Comparison of ENCODE assay signal across 8 mouse cellular contexts in genomic region chr6:93912003-93912581, GRCm38 (mm10).
DNase-seq lines count a peak whose midpoint lies in the region; ATAC-seq and TF ChIP-seq lines count a peak whose summit lies in the region.

No protein-coding gene starts in this region.

- DNase-seq in kidney, adult 2 months, result no peak
- DNase-seq in hindbrain, embryonic 14.5 days (ENCODE audit: low spot score), result no peak
- peak; percentile 64 for DNase-seq in midbrain, embryonic 14.5 days
- no peak for DNase-seq in ovary, postnatal 14 days (ENCODE audit: low spot score)
- DNase-seq in urinary bladder, postnatal 36 days (ENCODE audit: low spot score in 2 of 2), result no peak
- no peak for DNase-seq in adipocyte (ENCODE audit: low spot score)

- H3K27me3 ChIP-seq in kidney, embryonic 16.5 days (ENCODE audit: insufficient read depth, low read length), result no peaks in the 10 kb centered on the region
- no peaks in the 10 kb centered on the region for H3K27me3 ChIP-seq in kidney, adult 2 months (replicated peaks; ENCODE audit: control insufficient read depth, insufficient read depth, low read length)
- no peaks in the 10 kb centered on the region for H3K27me3 ChIP-seq in hindbrain, embryonic 14.5 days (ENCODE audit: control insufficient read depth, insufficient read depth, low read length)
- no peaks in the 10 kb centered on the region for H3K27me3 ChIP-seq in midbrain, embryonic 14.5 days (ENCODE audit: control insufficient read depth, insufficient read depth, low read length)

- peaks cover 16% of the 10 kb centered on the region for H3K4me1 ChIP-seq in kidney, embryonic 16.5 days (ENCODE audit: insufficient read depth, low read length)
- no peaks in the 10 kb centered on the region for H3K4me1 ChIP-seq in kidney, adult 2 months (ENCODE audit: control insufficient read depth, insufficient read depth, low read length)
- H3K4me1 ChIP-seq in cortical plate, adult 2 months (ENCODE audit: control insufficient read depth, insufficient read depth, low read length), result no peaks in the 10 kb centered on the region; the same call in 1 of the 2 replicates
- peaks cover 38% of the 10 kb centered on the region for H3K4me1 ChIP-seq in hindbrain, embryonic 14.5 days (replicated peaks; ENCODE audit: control insufficient read depth, insufficient read depth, low read length)
- peaks cover 30% of the 10 kb centered on the region for H3K4me1 ChIP-seq in midbrain, embryonic 14.5 days (ENCODE audit: control insufficient read depth, insufficient read depth, low read length)

- peak overlapping the region; percentile 70 for H3K9ac ChIP-seq in kidney, embryonic 16.5 days (replicated peaks; ENCODE audit: low read length)
- H3K9ac ChIP-seq in hindbrain, embryonic 14.5 days, result peak overlapping the region; percentile 73
- peak overlapping the region; percentile 92 for H3K9ac ChIP-seq in midbrain, embryonic 14.5 days (replicated peaks; ENCODE audit: low read length)

- no peaks in the 10 kb centered on the region for H3K9me3 ChIP-seq in kidney, embryonic 16.5 days (ENCODE audit: low read length)
- H3K9me3 ChIP-seq in hindbrain, embryonic 14.5 days (ENCODE audit: control insufficient read depth, low read length), result no peaks in the 10 kb centered on the region
- H3K9me3 ChIP-seq in midbrain, embryonic 14.5 days (ENCODE audit: control insufficient read depth, low read length), result no peaks in the 10 kb centered on the region

- no peak for TF ChIP-seq CTCF in kidney, adult 2 months (conservative IDR thresholded peaks at IDR 0.05; ENCODE audit: insufficient read depth, insufficient read length, low read depth, low read length)
- TF ChIP-seq CTCF in cortical plate, adult 2 months (IDR thresholded peaks at IDR 0.05; ENCODE audit: extremely low read depth, insufficient read depth, low read length), result no peak

- H3K4me2 ChIP-seq in kidney, embryonic 16.5 days (replicated peaks; ENCODE audit: low read depth, low read length), result peak overlapping the region; percentile 56
- peak overlapping the region; percentile 82 for H3K4me2 ChIP-seq in hindbrain, embryonic 14.5 days (replicated peaks)
- H3K4me2 ChIP-seq in midbrain, embryonic 14.5 days (ENCODE audit: low read length), result peak overlapping the region; percentile 65

- H3K36me3 ChIP-seq in kidney, embryonic 16.5 days (ENCODE audit: insufficient read depth, low read length), result no peaks in the 10 kb centered on the region
- H3K36me3 ChIP-seq in kidney, adult 2 months (ENCODE audit: control insufficient read depth, insufficient read depth, low read length), result no peaks in the 10 kb centered on the region
- H3K36me3 ChIP-seq in hindbrain, embryonic 14.5 days (replicated peaks; ENCODE audit: control insufficient read depth, insufficient read depth), result no peaks in the 10 kb centered on the region
- H3K36me3 ChIP-seq in midbrain, embryonic 14.5 days (ENCODE audit: control insufficient read depth, insufficient read depth, low read length), result no peaks in the 10 kb centered on the region

- H3K27ac ChIP-seq in kidney, embryonic 16.5 days (ENCODE audit: low read length), result peak overlapping the region; percentile 90
- no peak overlapping the region for H3K27ac ChIP-seq in kidney, adult 2 months (ENCODE audit: insufficient read depth, low read depth, low read length)
- peak overlapping the region; percentile 36; the same call in 1 of the 2 replicates for H3K27ac ChIP-seq in cortical plate, adult 2 months (ENCODE audit: insufficient read depth, low read length)
- peak overlapping the region; percentile 97 for H3K27ac ChIP-seq in hindbrain, embryonic 14.5 days
- peak overlapping the region; percentile 99 for H3K27ac ChIP-seq in midbrain, embryonic 14.5 days (replicated peaks; ENCODE audit: low read depth, low read length)

- TF ChIP-seq POLR2A in kidney, adult 2 months (IDR thresholded peaks at IDR 0.05; ENCODE audit: low read depth, low read length), result no peak
- TF ChIP-seq POLR2A in cortical plate, adult 2 months (IDR thresholded peaks at IDR 0.05; ENCODE audit: extremely low read depth, insufficient read depth, low read length), result no peak

- H3K4me3 ChIP-seq in kidney, embryonic 16.5 days (ENCODE audit: low read length), result peak overlapping the region; percentile 41
- no peak overlapping the region for H3K4me3 ChIP-seq in kidney, adult 2 months (ENCODE audit: insufficient read depth, low read depth, low read length)
- peak overlapping the region; percentile 87 for H3K4me3 ChIP-seq in cortical plate, adult 2 months (ENCODE audit: insufficient read depth, low read length)
- H3K4me3 ChIP-seq in hindbrain, embryonic 14.5 days (replicated peaks; ENCODE audit: low read length), result peak overlapping the region; percentile 39
- H3K4me3 ChIP-seq in midbrain, embryonic 14.5 days (replicated peaks; ENCODE audit: low read depth, low read length), result peak overlapping the region; percentile 57

- peak; percentile 58; the same call in 1 of the 2 replicates for ATAC-seq in kidney, embryonic 16.5 days (ENCODE audit: low FRiP score, low TSS enrichment)
- ATAC-seq in hindbrain, embryonic 14.5 days (ENCODE audit: low FRiP score), result no peak; the same call in 1 of the 2 replicates
- peak; percentile 25 for ATAC-seq in midbrain, embryonic 14.5 days (ENCODE audit: low FRiP score, low TSS enrichment)

- WGBS in kidney, embryonic 16.5 days, result 15% methylated on average over 8 of the region's 8 CpGs
- 52% methylated on average over 8 of the region's 8 CpGs for WGBS in kidney, adult 2 months
- WGBS in hindbrain, embryonic 14.5 days, result 2% methylated on average over 8 of the region's 8 CpGs
- WGBS in midbrain, embryonic 14.5 days, result 2% methylated on average over 8 of the region's 8 CpGs
